Mouse (Mus musculus): ENCODE measurements at regions not wholly inside any gene's neighbourhood (a gene's known extent, or its start where the extent isn't known, plus 50 kb on each side); places are given as distances from the start of the nearest gene placed in this dataset.
"Not testable (repeated sequence)": the region's sequence is repeated elsewhere in the genome, so short reads cannot be mapped to it uniquely, and the experiment has no call there.

DNA sequence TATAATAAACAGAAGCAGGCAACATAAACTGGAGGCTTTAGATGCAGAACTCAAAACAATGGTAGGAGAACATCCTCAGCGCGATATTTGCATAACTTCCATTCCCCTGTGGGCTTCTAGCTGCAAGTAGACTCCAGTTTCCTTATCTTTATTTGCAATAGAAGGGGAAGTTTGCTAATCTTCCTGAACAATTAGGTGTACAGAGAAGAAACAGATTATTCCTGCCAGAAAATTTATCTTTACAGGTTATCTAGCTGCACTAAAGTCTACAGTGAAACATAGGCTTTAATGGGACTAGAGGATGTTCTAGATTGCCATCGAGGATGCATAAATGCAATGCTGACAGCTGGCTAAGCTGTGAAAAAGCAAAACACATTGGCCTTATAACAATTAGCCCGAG, 1544.0 kb downstream of the Efna5 start:
- no peak for DNase-seq (ENCODE audit: extremely low read depth, low read depth)

DNA sequence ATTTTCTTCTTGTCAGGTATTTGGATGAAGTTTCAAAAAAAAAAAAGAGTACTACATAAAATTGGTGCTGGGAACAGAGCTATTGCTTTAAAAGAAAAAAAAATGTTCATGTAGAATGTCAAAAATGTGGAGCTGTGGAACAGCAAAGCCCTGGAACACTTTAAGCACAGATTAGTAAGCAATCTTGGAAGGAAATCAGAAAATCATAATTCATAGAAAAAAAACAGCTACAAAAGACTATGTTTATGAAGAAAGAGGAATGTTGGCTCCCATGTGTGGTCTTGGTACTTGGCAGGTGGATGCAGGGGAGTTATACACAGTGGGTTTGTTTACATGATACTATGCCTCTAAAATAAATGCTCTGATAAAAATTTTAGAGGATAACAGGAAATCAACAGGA, 1555.7 kb downstream of the Efna5 start:
- no peak for DNase-seq (ENCODE audit: extremely low read depth, low read depth)

DNA sequence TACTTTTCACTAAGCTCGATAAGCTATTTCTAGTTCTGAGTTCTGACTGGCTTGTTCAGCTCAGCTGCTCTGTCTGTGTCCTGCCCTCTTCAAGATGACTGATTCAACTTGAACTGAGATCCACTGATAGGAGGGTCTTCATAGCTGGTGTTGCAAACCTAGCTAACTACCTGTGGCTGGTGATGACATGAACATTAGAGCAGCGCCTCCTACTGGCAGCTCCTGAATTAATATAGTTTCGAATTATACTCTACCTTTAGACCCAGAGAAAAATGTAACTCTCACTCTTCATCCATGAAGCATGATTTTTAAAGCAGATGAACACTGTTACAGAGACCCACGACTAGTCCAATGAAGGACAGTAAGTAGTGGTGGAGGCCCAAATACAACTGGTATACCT, 1560.3 kb downstream of the Efna5 start:
- peak; percentile 22 for DNase-seq (ENCODE audit: extremely low read depth, low read depth)

DNA sequence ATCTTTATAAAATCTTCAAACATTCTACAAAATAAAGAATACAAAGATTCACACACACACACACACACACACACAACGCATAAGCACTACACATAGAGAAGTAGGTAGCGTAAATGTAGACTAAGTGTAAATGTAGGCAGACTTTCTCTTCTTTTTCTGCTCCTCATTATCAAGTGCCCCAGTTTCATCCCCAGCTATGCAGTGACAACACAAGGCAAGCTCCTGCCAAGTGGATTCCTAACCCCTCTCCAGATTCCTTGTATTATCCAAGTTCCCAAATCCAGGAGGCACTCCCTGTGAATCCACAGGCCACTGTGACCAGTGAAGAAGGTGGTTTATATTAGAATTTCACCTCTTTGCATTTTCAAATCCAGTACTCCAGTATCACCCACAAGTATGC, 1567.7 kb downstream of the Efna5 start:
- no peak for DNase-seq (ENCODE audit: extremely low read depth, low read depth)

DNA sequence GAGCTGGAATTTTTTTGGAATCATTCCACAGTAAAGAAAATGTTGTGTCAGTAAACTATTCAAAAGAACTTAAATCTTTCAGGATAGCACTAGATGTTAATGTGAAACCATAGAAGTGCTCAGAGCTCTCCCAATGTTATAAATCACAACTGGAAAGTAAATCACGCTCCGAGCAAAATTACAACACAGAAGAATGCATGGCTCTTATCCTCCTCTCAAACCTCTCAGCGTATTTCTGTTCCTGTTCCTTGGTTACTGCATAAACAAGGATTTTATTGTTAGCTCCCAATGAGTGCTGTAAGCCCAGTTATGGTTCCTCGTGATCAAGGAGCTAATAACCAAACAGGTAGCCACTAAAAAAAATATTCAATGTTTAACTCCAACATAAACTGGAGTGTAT, 1569.9 kb downstream of the Efna5 start:
- DNase-seq (ENCODE audit: extremely low read depth, low read depth): no peak

DNA sequence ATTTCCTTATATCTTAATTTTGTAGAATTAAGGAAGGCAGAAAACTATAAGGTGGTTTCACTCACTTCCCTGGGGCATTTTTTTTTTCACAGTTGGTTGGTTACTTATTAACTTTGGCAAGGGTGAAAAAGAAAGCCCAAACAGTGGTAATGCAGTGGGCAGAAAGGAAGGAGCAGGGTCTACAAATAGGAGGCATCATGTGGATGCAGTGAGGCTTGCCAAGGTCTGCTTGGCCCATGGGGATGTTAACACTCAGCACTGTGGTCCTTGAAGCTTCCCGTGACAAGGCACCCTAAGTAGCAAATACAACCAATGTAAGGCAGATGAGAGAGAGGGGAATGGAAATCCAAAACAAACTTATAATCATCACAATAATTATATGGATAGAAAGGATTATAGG, 1577.5 kb downstream of the Efna5 start:
- no peak for DNase-seq (ENCODE audit: extremely low read depth, low read depth)

DNA sequence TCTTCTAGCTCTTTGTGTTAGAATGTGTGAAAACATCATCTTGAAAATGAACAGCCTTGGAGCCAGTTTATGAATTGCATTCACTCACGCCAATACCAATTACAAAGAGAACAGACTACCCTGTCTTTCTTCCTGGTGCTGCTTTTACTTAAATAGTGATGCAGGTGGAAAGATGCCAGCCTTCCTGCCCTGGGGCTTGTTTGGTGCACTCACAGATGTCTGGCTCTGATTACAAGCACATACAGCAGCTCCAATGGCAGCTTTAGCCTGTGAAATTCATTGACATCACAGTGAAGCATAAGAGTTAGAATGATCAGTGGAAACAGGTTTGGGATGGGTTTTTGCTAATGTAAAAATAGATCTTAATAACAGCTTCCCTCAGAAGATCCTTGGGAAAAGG, 1579.1 kb downstream of the Efna5 start:
- no peak for DNase-seq (ENCODE audit: extremely low read depth, low read depth)

DNA sequence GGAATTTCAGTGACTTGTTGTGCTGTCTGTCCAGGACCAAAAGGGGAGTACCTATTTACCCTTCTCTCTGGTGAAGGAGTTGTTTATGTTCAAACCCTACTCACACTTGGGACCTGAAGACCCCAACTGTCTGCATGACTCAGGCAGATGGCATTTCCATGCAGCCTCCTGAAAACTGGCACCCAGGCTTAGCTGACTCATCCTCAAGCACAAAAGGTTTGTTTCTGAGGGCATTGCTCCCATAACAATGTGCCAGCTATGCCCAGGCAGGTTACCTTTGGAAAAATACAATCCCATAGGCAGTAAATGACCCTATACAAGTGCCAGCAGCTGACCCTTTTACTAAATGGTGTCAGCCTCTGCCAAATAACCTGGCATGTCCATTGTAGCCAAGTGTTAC, 1579.9 kb downstream of the Efna5 start:
- no peak for DNase-seq (ENCODE audit: extremely low read depth, low read depth)

DNA sequence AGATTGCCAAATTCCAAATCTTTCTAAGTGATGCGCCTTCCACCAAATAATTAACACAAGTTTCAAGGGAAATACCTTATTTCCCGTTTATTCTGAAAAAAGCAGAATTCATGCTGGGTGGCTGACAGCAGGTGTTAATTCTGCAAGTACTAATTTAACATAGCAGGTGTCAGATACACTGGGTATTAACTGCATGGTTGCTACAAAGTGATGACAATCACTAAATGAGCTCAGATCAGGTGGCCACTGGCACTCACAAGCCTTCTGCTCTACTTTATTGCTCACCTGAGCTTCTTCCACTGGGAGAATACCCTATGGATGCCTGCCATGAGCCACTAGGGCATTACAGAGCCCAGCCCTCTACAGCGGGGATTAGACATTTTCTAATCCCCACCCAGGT, 1590.0 kb downstream of the Efna5 start:
- no peak for DNase-seq (ENCODE audit: extremely low read depth, low read depth)

DNA sequence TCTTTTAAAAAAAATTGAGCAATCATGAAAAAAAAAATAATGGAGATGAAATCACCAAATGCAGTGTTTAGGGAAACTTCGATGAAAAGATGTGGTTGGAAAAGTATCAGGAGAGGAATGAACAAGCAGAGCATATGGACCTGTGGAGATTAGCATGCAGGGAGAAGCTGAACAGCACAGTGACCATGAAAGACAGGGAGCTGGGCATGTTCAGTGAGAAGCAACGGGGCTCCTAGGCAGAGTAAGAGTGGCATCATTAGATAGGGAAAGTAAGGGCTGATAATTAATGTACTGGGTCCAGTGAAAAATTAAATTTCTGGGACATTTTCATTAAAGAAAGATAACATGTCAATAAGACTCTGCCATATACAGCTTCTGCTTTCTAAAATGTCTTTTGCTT, 1592.5 kb downstream of the Efna5 start:
- DNase-seq (ENCODE audit: extremely low read depth, low read depth): no peak

DNA sequence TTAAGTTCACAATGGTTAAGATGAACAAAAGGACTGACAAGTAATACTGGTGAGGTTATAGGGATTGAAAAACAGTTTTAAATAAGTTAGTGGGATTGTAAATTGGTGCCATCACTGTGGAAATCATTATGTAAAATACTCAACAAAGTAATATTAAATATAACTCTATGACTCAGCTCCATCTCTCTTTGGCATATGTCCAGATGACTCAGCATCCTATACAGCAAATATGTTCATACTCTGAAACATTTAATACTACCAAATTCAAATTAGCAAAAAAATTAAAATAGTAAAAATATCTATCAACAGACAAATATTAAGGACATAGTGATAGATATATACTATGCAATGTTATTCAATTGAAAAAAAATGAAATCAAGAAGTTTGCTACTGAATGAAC, 1607.5 kb downstream of the Efna5 start:
- peak; percentile 1 for DNase-seq (ENCODE audit: extremely low read depth, low read depth)

DNA sequence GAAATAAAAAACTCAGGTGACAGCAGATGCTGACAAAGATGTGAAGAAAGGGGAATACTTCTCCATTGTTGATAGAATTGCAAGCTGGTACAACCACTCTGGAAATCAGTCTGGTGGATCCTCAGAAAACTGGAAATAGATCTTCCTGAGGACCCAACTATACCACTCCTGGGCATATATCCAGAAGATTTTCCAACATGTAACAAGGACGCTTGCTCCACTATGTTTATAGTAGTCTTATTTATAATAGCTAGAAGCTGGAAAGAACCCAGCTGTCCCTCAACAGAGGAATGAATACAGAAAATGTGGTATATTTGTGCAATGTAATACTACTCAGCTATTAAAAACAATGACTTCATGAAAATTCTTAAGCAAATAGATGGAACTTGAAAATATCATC, 1624.6 kb downstream of the Efna5 start:
- not testable (repeated sequence) for DNase-seq (ENCODE audit: extremely low read depth, low read depth)

DNA sequence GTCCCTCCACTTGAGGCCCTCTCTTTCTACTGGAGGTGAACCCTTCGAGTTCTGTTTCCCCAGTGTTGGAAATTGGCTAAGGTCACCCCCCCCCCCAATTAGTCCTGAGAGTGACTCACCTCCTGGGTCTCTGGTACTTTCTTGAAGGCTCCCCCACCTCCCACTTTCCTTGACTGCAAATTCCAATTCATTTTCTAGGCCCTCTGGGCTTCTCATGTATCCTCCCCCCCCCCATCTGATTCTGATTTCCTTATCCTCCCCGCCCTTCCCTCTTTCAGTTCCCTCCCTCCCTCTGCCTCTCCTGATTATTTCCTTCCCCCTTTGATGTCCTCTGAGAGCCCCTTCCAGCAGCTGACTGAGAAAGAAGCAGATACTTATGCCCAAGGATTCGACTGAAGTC, 1632.7 kb downstream of the Efna5 start:
- no peak for DNase-seq (ENCODE audit: extremely low read depth, low read depth)

DNA sequence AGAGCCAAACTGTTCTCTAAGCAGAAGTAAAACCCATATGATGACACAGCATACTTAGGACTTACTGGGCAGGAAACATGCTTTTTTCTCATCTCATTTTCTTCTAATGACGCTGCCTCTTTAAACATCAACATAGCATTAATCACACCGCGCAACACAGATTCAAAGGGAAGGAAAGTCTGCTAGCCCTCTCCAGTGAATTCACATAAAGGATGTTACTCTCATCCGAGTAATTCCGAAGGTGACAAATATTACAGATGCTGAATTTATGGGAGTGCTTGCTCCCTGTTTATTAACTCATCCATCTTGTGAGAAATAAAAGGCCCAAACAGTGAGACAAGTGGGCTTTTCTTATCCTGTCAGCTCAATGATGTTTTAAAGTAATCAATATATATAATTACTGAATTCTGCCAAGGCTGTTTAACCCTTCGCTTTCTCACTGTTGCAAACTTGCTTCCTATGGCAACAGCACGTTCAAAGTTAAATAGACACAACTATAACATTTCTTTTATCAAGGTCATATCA, 1663.9 kb downstream of the Efna5 start:
- DNase-seq (ENCODE audit: extremely low read depth, low read depth): no peak

DNA sequence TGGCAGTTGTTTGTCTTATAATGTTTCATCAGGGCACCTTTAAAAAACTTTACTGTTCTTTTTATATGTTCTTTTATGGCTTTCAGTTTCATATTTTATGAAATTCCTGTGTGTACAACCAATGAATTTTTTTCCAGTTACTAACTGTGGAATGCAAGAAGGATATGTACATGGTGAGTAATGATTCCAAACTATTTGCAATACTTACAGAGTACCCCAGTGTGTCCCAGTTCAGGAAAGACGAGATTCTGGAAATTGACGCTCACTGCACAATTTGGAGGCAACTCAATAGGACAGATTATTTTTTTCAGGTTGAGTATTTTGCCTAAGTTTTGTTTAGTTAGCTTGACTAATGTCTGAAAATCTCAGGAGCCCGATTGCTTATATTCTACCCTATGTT, 1676.8 kb downstream of the Efna5 start:
- DNase-seq (ENCODE audit: extremely low read depth, low read depth): no peak

DNA sequence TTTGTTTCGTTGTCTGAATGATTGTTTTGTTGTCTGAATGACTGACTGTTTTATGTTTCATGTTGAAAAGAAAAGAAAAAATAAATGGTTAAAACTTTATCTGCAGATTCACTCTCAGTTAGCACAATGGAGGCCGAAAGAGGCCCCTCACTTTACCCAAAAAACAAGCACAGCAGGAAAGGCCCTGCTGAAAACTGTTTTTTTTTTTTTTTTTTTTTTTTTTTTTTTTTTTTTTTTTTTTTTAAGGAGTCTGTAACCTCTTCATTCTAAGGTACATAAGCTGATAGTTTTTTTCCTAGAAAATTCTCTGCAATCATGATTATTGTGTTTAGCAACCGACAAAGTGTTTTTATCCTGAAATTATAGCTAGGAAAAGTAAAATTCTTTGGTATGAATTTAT, 1693.2 kb downstream of the Efna5 start:
- not testable (repeated sequence) for DNase-seq (ENCODE audit: extremely low read depth, low read depth)

DNA sequence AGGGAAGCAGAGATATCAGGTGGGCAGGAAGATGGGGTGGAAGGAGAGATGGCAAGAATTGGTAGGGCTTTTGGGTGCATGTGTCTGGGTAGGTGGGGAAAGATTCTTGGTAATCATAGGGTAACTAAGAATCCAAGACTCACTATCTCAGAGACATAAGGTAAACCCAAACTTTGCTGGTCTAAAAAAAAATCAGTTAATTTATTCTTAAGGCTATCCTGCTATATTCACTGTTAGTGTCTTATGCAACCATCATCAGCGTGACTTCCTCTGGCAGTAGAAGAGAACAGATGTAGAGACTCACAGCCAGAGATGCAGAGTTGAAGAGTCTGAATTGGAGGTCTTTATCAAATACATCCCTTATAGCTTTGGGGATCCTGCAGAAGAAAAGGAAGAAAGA, 1704.5 kb downstream of the Efna5 start:
- no peak for DNase-seq (ENCODE audit: extremely low read depth, low read depth)

DNA sequence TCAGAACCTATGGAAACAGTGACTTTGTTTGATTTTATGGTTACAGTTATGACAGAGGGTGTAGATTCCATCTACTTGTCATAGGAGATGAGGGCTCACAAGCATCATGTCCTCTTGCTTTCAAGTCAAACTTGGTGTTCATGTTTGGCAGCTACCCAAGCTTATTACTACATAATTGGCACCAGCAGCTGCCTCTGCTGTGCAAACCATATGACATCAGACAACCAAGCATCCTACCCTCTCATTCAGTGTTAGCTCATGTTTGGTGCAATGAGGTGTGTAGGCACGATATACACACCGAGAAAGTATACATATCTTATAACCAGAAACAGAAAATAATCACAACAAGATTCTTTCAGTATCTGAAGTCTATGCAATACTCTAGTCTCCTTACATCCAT, 1721.7 kb downstream of the Efna5 start:
- no peak for DNase-seq (ENCODE audit: extremely low read depth, low read depth)

DNA sequence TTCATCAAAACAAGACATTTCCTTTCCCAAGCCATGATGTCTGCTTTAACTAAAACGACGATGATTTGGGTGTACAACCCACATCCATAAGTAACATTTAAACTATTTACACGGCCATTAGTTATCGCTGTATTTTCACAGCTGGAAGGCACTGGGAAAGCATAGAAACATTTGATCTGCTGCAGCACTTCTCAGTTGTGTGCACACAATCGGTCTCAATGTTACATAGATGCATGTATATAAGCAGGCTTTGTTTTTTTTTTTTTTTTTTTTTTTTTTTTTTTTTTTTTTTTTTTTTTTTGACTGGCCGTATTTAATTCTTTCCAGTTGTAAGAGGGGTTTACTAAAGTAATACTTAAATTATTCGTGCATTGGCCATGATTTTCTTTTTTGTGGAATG, 1744.1 kb downstream of the Efna5 start:
- DNase-seq (ENCODE audit: extremely low read depth, low read depth): no peak

DNA sequence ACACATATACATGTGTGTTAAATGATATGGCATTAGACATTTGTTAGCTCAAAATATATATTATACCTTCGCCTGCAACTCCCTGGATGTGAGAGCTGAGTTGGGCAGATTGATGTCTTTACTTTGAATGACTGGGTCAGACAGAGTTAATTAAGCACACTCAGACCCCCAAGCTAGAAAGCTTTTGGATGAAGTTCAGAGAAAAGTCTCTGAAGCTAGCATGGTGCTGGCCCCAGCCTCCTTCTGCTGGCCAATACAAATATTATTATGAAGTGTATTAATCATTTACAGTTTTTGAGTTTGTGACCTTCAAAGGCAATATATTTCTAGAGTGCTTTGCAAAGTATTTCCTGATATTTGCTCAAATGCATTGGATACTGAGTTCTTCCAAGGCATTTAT, 1753.3 kb downstream of the Efna5 start:
- DNase-seq (ENCODE audit: extremely low read depth, low read depth): no peak

DNA sequence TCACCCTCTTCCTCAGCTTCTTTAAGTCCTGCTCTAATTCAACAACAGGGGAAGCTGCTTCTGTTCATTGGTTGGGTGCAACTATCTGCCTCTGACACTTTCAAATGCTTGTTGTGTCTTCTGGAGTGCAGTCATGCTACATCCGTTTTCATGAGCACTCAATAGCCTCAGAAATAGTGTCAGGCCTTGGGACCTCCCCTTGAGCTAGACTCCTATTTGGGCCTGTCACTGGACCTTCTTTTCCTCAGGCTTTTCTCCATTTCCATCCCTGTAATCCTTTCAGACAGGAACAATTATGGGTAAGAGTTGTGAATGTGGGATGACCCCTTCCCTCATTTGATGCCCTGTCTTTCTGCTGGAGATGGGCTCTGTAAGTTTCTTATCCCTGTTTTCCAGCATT, 1774.8 kb downstream of the Efna5 start:
- DNase-seq (ENCODE audit: extremely low read depth, low read depth): no peak

DNA sequence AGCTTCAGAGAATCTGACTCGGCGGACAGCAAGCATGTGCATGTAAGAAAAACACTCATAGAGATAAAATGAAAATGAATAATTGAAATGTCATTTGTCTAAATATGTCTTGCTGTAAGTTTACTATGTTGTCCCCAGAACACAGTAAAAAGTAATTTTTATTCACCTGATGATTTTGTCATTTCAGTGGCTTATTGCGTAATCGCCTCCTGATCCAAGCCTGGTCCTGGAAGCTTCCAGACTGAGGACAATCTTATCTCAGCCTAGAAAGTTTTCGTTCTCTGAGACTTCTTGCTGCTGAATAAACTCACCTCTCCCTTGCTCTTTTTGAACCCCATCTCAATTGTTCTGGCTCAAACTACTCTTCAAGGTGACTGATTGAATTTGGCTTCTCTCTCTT, 1820.7 kb downstream of the Efna5 start:
- no peak for DNase-seq (ENCODE audit: extremely low read depth, low read depth)

DNA sequence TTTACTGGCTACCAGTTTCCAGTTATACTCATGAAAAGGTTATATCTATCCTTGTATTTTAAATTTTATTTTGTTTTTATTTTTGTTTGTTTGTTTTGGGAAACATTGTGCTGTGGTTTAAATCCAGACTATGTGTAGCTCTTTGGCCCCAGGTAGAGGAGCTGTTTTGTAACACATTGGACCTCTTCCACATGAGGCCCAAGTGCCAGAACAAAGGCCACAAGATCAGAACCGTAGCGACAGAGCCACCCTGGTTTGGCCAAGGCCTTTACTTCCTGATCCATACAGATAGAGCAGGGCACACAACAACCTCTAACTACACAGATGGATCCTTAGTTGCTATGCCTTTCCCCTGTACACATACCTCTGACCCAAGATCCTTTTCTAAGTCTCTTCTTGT, 1822.6 kb downstream of the Efna5 start:
- DNase-seq (ENCODE audit: extremely low read depth, low read depth): no peak

DNA sequence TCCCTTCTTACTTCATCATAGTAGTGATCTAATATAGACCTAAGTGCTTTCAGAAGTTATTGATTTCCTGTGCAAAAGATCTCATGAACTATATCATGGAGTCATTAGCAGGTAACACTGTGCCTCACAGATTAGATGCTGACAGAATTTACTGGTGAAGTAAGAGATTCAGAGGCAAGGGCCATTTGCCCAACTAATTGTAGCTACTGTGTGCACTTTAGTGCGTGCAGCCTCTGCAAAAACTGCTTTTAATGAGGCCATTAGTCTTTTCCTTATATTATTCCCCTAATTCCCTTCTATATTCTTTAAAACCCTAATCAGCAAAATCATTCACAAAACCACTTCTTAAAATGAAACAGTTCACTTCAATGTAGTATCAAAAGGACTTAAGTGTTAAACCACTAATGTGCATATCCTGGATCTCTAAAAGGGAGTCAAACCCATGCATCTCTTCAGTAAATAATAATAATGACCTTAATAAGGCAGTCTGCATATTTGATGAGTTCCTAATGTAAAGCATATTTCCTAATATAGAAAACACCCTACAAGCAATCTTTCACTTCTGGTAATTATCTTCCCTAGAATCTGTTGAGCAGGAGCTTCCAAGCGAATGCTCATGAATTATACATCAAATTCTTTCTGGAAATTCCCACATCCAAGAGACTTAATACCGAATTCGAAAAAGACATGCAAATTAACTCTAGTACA, 1847.4 kb downstream of the Efna5 start:
- DNase-seq (ENCODE audit: extremely low read depth, low read depth): no peak
